Mouse (Mus musculus): Measurements from ENCODE around the gene Rgs9.
"Not testable (repeated sequence)": the region's sequence is repeated elsewhere in the genome, so short reads cannot be mapped to it uniquely, and the experiment has no call there.

Rgs9 gene

GRCm38 (mm10) chr11:109302338-109302737 is 4.4 kb upstream of the Rgs9 start:
- peak; percentile 92 for DNase-seq

- no peak for DNase-seq
These were observed 898 bp downstream of the Rgs9 start for GRCm38 (mm10) chr11:109297031-109297430.

DNA sequence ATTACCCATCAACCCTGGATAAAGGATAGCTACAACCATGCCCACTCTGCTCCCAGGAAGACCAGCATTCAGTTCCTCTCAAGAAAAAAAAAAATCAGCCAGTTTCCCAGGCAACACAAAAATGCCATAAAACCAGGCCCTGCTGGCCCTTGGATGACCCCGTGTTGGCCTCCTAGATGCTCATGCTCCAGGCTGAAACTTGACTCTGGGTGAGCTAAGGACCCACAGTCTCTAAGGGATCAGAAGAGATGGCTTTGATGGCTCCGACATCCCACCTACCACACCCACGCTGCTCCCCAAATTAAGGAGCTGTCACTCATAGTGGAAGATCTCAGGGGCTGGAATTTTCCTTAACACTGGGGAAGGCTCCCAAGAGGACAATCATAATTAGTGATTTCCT is 5.9 kb downstream of the Rgs9 start:
- DNase-seq: no peak

DNA sequence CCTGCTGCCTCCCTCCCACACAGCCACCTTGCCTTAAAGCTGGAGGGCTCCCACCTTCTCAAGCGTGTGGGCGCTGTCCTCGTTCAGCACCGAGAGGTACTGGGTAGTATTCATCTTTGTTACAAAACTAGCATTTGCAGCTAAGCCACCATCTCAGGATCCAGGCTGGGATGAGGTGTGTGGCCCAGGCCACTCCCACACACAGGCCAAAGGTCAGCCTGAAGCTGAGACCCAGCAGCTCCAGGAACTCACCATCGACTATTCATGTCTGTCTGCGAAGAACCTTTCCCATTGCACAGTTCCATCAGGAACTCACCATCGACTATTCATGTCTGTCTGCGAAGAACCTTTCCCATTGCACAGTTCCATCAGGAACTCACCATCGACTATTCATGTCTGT is 8.6 kb downstream of the Rgs9 start:
- not testable (repeated sequence) for DNase-seq

DNA sequence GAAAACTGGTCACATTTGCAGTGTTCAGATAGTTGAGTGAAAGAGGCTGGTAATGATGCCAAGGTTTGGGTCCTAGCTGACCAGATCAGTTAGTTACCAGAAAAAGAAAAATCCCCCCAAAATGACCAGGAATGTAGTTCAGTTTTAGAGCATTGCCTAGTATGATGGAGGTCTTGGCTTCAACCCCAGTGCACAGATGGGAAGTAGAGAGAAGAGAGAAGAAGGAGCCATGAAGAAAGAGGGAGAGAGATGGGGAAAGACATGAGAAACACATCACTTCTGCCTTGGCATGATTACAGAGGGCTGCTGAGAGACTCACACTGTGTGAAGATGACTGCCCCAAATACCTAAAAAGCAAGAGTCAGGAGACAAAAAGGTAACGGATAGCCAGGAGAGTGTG is 13.1 kb downstream of the Rgs9 start:
- no peak for DNase-seq

DNA sequence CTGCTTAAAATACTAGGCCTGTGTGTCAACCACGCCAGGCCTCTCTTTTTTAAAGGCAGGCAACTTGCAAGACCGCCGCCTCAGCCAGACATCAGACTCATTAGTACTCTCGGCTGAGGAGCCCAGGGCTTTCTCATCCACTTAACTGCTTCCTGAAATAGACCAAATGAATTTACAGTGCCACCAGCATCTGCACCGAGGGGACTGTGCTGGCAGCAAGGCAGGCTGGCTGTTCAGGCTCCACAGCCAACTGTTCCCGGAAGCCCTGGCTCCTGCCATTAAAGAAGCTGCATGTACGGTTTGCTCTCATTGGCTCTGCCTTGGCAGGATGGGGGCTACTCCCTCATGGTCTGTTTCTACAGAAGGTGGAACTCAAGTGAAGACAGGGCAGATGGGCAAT is 19.7 kb downstream of the Rgs9 start:
- no peak for DNase-seq

GRCm38 (mm10) chr11:109271399-109271798 is 26.5 kb downstream of the Rgs9 start:
- DNase-seq: no peak

- no peak for DNase-seq
These were observed 27.6 kb downstream of the Rgs9 start for GRCm38 (mm10) chr11:109270366-109270765.

- DNase-seq: peak; percentile 16
These were observed 28.1 kb downstream of the Rgs9 start for GRCm38 (mm10) chr11:109269662-109270341.

DNA sequence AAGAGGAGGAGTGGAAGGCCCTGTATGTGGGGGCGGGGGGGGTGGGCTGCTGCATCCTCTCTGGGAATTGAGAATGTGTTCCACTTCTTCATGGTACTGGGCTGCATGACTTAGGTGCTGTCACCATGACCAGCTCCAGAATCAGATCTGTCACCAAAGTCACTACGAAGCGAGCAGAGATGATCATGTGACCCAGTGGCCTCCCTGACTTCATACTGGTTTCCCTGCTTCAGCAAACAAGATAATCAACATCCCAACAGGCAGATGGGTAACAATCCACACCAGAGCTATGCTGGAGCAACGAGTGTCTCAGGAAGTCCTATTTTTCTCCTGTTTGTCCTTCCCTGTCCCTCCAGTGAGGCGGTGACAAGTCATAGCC is 28.7 kb downstream of the Rgs9 start:
- no peak for DNase-seq

DNA sequence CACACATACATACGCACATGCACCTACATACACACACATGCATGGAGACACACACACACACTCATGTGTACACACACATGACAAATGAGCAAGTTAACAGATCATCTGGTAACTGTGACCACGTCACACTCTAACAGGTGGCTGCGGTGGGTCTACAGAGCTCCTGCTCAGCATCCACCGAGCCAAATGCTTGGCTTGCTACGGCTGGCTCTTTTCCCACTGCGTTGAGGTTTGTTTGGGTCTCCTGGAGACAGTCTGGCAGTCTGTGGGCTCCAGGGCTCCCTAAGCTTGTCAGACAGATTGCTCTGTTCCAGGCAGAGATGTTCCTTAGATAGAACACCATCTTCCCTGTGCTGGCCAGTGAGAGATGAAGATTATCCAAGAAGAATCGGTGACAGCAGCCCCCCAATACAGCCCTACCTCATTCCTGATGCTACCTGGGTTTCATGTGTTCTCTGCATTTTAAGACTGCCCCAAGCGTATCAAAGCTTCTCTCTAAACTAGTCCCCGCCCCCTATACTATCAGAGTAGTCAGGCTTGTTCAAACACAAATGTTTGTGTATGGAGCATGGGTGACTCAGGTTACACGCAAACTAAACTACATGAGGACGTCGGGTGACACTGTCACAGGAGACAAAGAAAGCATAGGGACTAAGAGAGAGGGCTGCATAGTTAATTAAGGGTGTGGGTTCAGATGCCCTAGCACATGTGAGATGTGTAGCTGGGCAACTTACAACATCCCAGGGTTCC is 31.6 kb downstream of the Rgs9 start:
- peak; percentile 14 for DNase-seq

DNA sequence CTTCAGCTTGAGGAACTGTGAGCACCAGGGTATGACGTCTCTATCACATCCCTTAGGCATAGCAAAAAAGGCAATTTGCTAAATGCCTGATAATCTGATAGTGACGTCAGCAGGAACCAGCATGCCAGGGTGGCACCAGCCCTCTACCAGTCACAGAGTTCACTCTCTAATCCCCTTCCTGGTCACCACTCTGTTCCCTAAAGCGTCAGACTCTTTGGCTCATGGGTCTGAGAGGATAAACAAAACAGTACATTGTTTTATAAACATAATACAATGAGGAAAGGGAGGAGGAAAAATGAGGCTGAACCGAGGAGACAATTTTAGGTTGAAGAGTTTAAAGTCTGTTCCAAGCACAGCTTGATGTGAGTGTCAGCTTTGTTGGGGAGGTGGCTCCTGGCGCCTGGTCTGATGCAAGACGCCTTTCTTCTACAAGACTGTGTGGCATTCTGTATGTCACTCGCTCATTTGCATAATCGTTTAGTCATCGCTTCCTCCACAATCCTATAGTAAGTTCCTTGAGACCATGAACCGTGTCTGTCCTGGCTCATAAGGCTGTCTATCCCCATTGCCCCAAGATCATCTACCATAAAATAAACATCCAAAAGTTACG is 33.7 kb downstream of the Rgs9 start:
- DNase-seq: peak; percentile 66

- DNase-seq: no peak
These were observed 37.4 kb downstream of the Rgs9 start for GRCm38 (mm10) chr11:109260561-109260960.

GRCm38 (mm10) chr11:109258941-109259910 is 38.7 kb downstream of the Rgs9 start:
- DNase-seq: no peak

DNA sequence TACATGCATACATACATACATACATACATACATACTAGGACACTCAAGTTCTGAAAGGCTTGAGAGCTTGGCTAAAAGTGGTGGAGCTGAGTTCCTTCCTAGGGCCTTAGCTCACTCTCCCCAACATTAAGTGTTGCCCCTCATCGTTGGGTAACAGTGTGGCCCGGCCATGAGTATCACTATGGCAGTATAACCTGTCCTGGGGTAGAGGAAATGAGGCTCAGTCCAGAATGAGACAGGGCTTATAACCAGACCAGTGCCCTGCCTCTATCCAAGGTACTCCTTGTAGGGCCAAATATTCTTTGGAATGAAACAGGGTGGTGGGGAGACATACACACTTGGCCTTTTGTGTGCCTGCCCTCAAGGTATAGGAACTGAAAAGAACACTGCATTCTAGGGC is 40.1 kb downstream of the Rgs9 start:
- peak; percentile 7 for DNase-seq

DNA sequence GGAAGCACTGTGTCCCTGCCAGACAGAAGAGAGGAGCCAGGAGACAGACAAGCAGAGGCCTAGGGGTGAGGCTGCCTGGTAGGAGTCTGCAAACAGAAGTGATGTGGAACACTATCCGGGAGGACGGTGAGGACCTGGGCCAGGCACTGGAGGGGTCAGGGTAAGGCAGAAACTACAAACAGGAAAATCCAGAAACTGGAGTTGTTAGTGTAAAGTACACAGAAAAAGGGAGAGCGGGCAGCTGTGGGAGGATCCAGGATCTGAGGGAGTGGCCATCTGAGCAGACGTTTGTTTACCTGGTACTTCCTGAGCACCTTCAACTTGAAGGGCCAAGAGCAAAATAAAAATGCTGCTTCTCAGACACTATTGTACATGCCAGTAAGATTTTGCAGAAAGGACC is 42.9 kb downstream of the Rgs9 start:
- DNase-seq: peak; percentile 25

DNA sequence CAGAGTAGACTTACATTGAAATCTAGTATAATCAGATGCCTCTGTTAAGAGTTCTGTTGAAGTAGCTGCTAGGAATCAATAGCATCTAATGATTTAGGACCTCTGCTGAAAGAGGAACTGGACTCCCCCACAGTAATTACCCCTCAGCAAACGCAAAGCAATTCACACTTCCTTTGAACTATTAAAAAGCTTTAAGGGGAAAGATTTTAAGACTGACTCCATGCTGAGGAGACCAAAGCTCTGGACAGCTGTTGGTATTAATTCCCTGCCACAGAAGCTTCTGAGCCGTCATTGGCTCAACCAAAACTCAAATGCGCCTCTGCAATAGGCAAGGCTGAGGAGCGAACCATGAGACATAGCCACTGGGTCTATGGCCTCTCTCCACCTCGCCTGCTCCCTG is 45.4 kb downstream of the Rgs9 start:
- DNase-seq: no peak

GRCm38 (mm10) chr11:109250566-109250965 is 47.4 kb downstream of the Rgs9 start:
- DNase-seq: no peak

- DNase-seq: peak; percentile 21
These were observed 51.0 kb downstream of the Rgs9 start for GRCm38 (mm10) chr11:109246920-109247319.

DNA sequence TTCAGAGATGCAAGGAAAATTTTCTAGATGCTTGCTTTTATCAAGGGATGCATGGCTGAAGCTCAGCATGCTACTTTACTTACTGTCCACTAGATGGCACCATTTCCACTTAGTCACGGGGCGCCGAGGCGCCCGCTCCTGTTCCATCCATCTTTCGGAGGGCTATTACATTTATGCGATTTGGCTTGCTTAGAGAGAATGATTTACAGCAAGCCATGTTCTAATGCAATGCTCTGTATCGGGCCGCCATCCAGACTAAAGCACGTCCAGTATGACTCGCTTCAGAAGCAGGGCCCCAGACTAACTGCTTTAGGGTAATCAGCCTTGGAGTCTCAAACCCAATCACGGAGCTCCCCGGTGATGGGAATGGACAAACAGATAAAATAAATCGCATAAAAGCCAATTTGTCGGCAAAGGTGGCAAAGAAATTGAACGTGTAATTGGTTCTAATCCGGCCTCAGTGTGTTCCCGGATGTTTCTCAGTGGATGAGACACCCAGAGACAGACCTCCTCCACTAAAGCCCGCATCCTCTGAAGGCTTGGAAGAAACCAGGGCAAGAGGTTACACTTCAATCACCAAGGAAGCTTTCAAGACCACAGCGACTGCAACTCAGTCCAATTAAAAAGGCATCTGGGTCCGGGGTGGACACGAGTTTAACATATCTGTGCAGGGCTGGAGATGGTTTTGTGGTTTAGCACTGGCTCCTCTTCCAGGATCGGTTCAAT is 53.1 kb downstream of the Rgs9 start:
- DNase-seq: peak; percentile 39

DNA sequence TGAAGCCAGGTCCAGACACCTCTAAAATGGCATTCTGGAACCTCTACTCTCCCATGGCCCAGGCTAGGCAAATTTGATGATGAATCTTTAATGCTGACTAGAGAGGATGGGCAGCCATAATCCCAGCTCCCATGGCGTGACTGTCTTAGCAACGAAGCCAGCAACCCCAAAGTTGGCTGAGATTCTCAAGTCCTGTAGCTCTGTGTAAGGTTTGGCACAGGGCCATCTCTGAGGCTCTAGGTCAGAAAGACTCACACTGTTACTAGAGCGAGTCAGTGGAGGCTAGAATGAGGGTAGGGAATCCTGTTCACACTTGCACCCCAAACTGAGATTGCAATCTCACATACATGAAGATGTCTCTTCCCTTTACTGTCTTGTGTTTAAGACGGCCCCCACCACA is 57.8 kb downstream of the Rgs9 start:
- DNase-seq: peak; percentile 44

- DNase-seq: no peak
These were observed 59.3 kb downstream of the Rgs9 start for GRCm38 (mm10) chr11:109238671-109239070.
